Mouse (Mus musculus): ENCODE measurements around the gene Rapgef5. TPM values are rescaled to one million over a fixed set of nuclear protein-coding genes. Genes with fewer than 3 reads are reported as not detected.

Gene Rapgef5
- polyA plus RNA-seq, 1 experiment from 2014 or later, result 6.3 TPM

GRCm38 (mm10) chr12:117751520-117752383 lies 235.5 kb downstream of the Rapgef5 start:
- no peaks in the 10 kb centered on the region for H3K36me3 ChIP-seq
- no peaks in the 10 kb centered on the region for H3K27me3 ChIP-seq (ENCODE audit: low read depth, poor library complexity, severe bottlenecking)
- DNase-seq (ENCODE audit: low spot score), result no peak
- peak overlapping the region; percentile 10 for H3K4me3 ChIP-seq
- 41% methylated on average over 25 of the region's 25 CpGs for WGBS
- no peaks in the 10 kb centered on the region for H3K9me3 ChIP-seq (replicated peaks)
- H3K4me1 ChIP-seq, result peaks cover 23% of the 10 kb centered on the region
- H3K27ac ChIP-seq, result no peak overlapping the region; the same call in 1 of the 2 replicates

GRCm38 (mm10) chr12:117756010-117756409 lies 239.7 kb downstream of the Rapgef5 start:
- 56% methylated on average over 7 of the region's 7 CpGs for WGBS
- H3K4me1 ChIP-seq, result peaks cover 19% of the 10 kb centered on the region
- no peaks in the 10 kb centered on the region for H3K36me3 ChIP-seq
- no peak overlapping the region for H3K27ac ChIP-seq
- H3K27me3 ChIP-seq (ENCODE audit: low read depth, poor library complexity, severe bottlenecking), result no peaks in the 10 kb centered on the region
- DNase-seq (ENCODE audit: low spot score), result no peak
- no peaks in the 10 kb centered on the region for H3K9me3 ChIP-seq (replicated peaks)
- H3K4me3 ChIP-seq, result no peak overlapping the region

- no peak for DNase-seq (ENCODE audit: low spot score)
- 85% methylated on average over 5 of the region's 5 CpGs for WGBS
- H3K4me1 ChIP-seq, result peaks cover 23% of the 10 kb centered on the region
Observed at GRCm38 (mm10) chr12:117760373-117760772, 244.1 kb downstream of the Rapgef5 start.

GRCm38 (mm10) chr12:117760846-117761245 lies 244.6 kb downstream of the Rapgef5 start:
- no peak for DNase-seq (ENCODE audit: low spot score)
- H3K27me3 ChIP-seq (ENCODE audit: low read depth, poor library complexity, severe bottlenecking), result no peaks in the 10 kb centered on the region

More at GRCm38 (mm10) chr12:117760373-117760772, 244.1 kb downstream of the Rapgef5 start:
- Histone ChIP-seq H3K9me3 (replicated peaks) (no peaks in the 10 kb centered on the region), H3K27ac (no peak overlapping the region), H3K27me3 (ENCODE audit: low read depth, poor library complexity, severe bottlenecking) (no peaks in the 10 kb centered on the region), H3K36me3 (no peaks in the 10 kb centered on the region), H3K4me3 (no peak overlapping the region)

GRCm38 (mm10) chr12:117761698-117762097 lies 245.4 kb downstream of the Rapgef5 start:
- Histone ChIP-seq H3K9me3 (replicated peaks) (no peaks in the 10 kb centered on the region), H3K27me3 (ENCODE audit: low read depth, poor library complexity, severe bottlenecking) (no peaks in the 10 kb centered on the region), H3K4me1 (peaks cover 16% of the 10 kb centered on the region; the same call in 1 of the 2 replicates), H3K27ac (no peak overlapping the region), H3K4me3 (no peak overlapping the region), H3K36me3 (no peaks in the 10 kb centered on the region)
- DNase-seq (ENCODE audit: low spot score), result no peak
- WGBS, result 79% methylated on average over 1 of the region's 1 CpGs

More at GRCm38 (mm10) chr12:117760846-117761245, 244.6 kb downstream of the Rapgef5 start:
- Histone ChIP-seq H3K9me3 (replicated peaks) (no peaks in the 10 kb centered on the region), H3K27ac (no peak overlapping the region), H3K4me1 (peaks cover 20% of the 10 kb centered on the region), H3K4me3 (no peak overlapping the region), H3K36me3 (no peaks in the 10 kb centered on the region)

GRCm38 (mm10) chr12:117763247-117763646 lies 247.0 kb downstream of the Rapgef5 start:
- Histone ChIP-seq H3K36me3 (no peaks in the 10 kb centered on the region), H3K9me3 (replicated peaks) (no peaks in the 10 kb centered on the region), H3K4me3 (no peak overlapping the region), H3K27me3 (ENCODE audit: low read depth, poor library complexity, severe bottlenecking) (no peaks in the 10 kb centered on the region), H3K4me1 (peaks cover 16% of the 10 kb centered on the region; the same call in 1 of the 2 replicates), H3K27ac (peak overlapping the region; percentile 42; the same call in 1 of the 2 replicates)
- 66% methylated on average over 3 of the region's 3 CpGs for WGBS
- no peak for DNase-seq (ENCODE audit: low spot score)

- peak; percentile 77 for DNase-seq (ENCODE audit: low spot score)
- Histone ChIP-seq H3K9me3 (replicated peaks) (no peaks in the 10 kb centered on the region), H3K36me3 (no peaks in the 10 kb centered on the region), H3K4me3 (no peak overlapping the region), H3K27me3 (ENCODE audit: low read depth, poor library complexity, severe bottlenecking) (no peaks in the 10 kb centered on the region), H3K4me1 (peaks cover 16% of the 10 kb centered on the region; the same call in 1 of the 2 replicates), H3K27ac (no peak overlapping the region)
- WGBS, result 13% methylated on average over 7 of the region's 7 CpGs
Observed at GRCm38 (mm10) chr12:117764839-117765238, 248.6 kb downstream of the Rapgef5 start.

GRCm38 (mm10) chr12:117769113-117769512 lies 252.8 kb downstream of the Rapgef5 start:
- Histone ChIP-seq H3K4me3 (no peak overlapping the region), H3K36me3 (no peaks in the 10 kb centered on the region), H3K9me3 (replicated peaks) (no peaks in the 10 kb centered on the region), H3K4me1 (no peaks in the 10 kb centered on the region; the same call in 1 of the 2 replicates), H3K27me3 (ENCODE audit: low read depth, poor library complexity, severe bottlenecking) (0 out of 2 replicates have a peak, but pooled peaks cover 6% of the 10 kb centered on the region), H3K27ac (no peak overlapping the region)
- 12% methylated on average over 5 of the region's 5 CpGs for WGBS
- peak; percentile 88 for DNase-seq (ENCODE audit: low spot score)

GRCm38 (mm10) chr12:117770211-117770610 lies 253.9 kb downstream of the Rapgef5 start:
- H3K27me3 ChIP-seq (ENCODE audit: low read depth, poor library complexity, severe bottlenecking), result 0 out of 2 replicates have a peak, but pooled peaks cover 6% of the 10 kb centered on the region
- DNase-seq (ENCODE audit: low spot score), result no peak
- H3K27ac ChIP-seq, result no peak overlapping the region
- H3K4me3 ChIP-seq, result no peak overlapping the region
- no peaks in the 10 kb centered on the region for H3K9me3 ChIP-seq (replicated peaks)
- no peaks in the 10 kb centered on the region for H3K36me3 ChIP-seq
- H3K4me1 ChIP-seq, result no peaks in the 10 kb centered on the region; the same call in 1 of the 2 replicates
- 36% methylated on average over 2 of the region's 2 CpGs for WGBS

GRCm38 (mm10) chr12:117771156-117771555 lies 254.9 kb downstream of the Rapgef5 start:
- H3K27me3 ChIP-seq (ENCODE audit: low read depth, poor library complexity, severe bottlenecking), result 0 out of 2 replicates have a peak, but pooled peaks cover 6% of the 10 kb centered on the region
- no peaks in the 10 kb centered on the region for H3K9me3 ChIP-seq (replicated peaks)
- H3K4me1 ChIP-seq, result no peaks in the 10 kb centered on the region; the same call in 1 of the 2 replicates
- no peak overlapping the region for H3K4me3 ChIP-seq
- no peaks in the 10 kb centered on the region for H3K36me3 ChIP-seq
- H3K27ac ChIP-seq, result no peak overlapping the region
- DNase-seq (ENCODE audit: low spot score), result no peak
- 90% methylated on average over 4 of the region's 4 CpGs for WGBS

GRCm38 (mm10) chr12:117772638-117773037 lies 256.4 kb downstream of the Rapgef5 start:
- H3K27me3 ChIP-seq (ENCODE audit: low read depth, poor library complexity, severe bottlenecking), result 0 out of 2 replicates have a peak, but pooled peaks cover 6% of the 10 kb centered on the region
- DNase-seq (ENCODE audit: low spot score), result peak; percentile 84
- no peaks in the 10 kb centered on the region; the same call in 1 of the 2 replicates for H3K4me1 ChIP-seq
- H3K4me3 ChIP-seq, result no peak overlapping the region
- WGBS, result 6% methylated on average over 2 of the region's 2 CpGs
- H3K9me3 ChIP-seq (replicated peaks), result no peaks in the 10 kb centered on the region
- no peak overlapping the region for H3K27ac ChIP-seq
- no peaks in the 10 kb centered on the region for H3K36me3 ChIP-seq

GRCm38 (mm10) chr12:117776841-117777240 lies 260.6 kb downstream of the Rapgef5 start:
- Histone ChIP-seq H3K4me3 (no peak overlapping the region), H3K27me3 (ENCODE audit: low read depth, poor library complexity, severe bottlenecking) (no peaks in the 10 kb centered on the region), H3K9me3 (replicated peaks) (no peaks in the 10 kb centered on the region), H3K27ac (no peak overlapping the region), H3K36me3 (no peaks in the 10 kb centered on the region), H3K4me1 (no peaks in the 10 kb centered on the region; the same call in 1 of the 2 replicates)
- no peak for DNase-seq (ENCODE audit: low spot score)
- WGBS, result 73% methylated on average over 5 of the region's 5 CpGs

- H3K27ac ChIP-seq, result no peak overlapping the region
- DNase-seq (ENCODE audit: low spot score), result no peak
- no peaks in the 10 kb centered on the region for H3K9me3 ChIP-seq (replicated peaks)
- WGBS, result 58% methylated on average over 2 of the region's 2 CpGs
- no peaks in the 10 kb centered on the region for H3K27me3 ChIP-seq (ENCODE audit: low read depth, poor library complexity, severe bottlenecking)
- no peak overlapping the region for H3K4me3 ChIP-seq
- H3K36me3 ChIP-seq, result no peaks in the 10 kb centered on the region
- H3K4me1 ChIP-seq, result no peaks in the 10 kb centered on the region
Observed at GRCm38 (mm10) chr12:117781360-117781759, 265.1 kb downstream of the Rapgef5 start.

All from limb, embryonic 10.5 days (tissue).